Mouse (Mus musculus) embryonic facial prominence, embryonic 13.5 days (tissue): ENCODE results near the gene Rad51b. TPM values are rescaled to one million over a fixed set of nuclear protein-coding genes. Genes with fewer than 3 reads are reported as not detected.

Source experiments
- ATAC-seq: fragments of 200-750 bp; cut with Nextera tagmentation; 2 replicates; pipeline ENCODE4 v1.8.0; 2017; ENCODE audit warnings: low read depth; ENCODE audit not compliant: insufficient number of reproducible peaks, insufficient read depth, low FRiP score, low TSS enrichment
- H3K27ac ChIP-seq: fragments of 300-500 bp; sonication (generic); 2 replicates; pipeline ENCODE4 v1.5.1; 2015; ENCODE audit warnings: moderate library complexity, mild to moderate bottlenecking, inconsistent platforms
- H3K27me3 ChIP-seq: fragments of 300-500 bp; sonication (generic); 2 replicates; pipeline ENCODE4 v1.6.1; 2015; ENCODE audit warnings: mild to moderate bottlenecking, inconsistent platforms
- H3K36me3 ChIP-seq: fragments of 300-500 bp; sonication (generic); 2 replicates; pipeline ENCODE4 v1.6.1; 2015; ENCODE audit warnings: mild to moderate bottlenecking, inconsistent platforms
- H3K4me1 ChIP-seq: fragments of 300-500 bp; sonication (generic); 2 replicates; pipeline ENCODE4 v1.6.1; 2015; ENCODE audit warnings: inconsistent platforms
- H3K4me2 ChIP-seq: fragments of 300-500 bp; sonication (generic); 2 replicates; pipeline ENCODE4 v1.6.1; 2015; ENCODE audit warnings: moderate library complexity, mild to moderate bottlenecking, inconsistent platforms
- H3K4me3 ChIP-seq: fragments of 300-500 bp; sonication (generic); 2 replicates; pipeline ENCODE4 v1.5.1; 2015; ENCODE audit warnings: mild to moderate bottlenecking, inconsistent platforms
- H3K9ac ChIP-seq: fragments of 300-500 bp; sonication (generic); 2 replicates; pipeline ENCODE4 v1.6.1; 2015; ENCODE audit warnings: mild to moderate bottlenecking, inconsistent platforms
- H3K9me3 ChIP-seq: fragments of 300-500 bp; sonication (generic); 2 replicates; pipeline ENCODE4 v1.6.1; 2016; ENCODE audit warnings: inconsistent platforms
- WGBS: fragments of 180-500 bp; shearing (Covaris S2); methylation state at CpG from one replicate; pipeline ENCODE4 v1.1.7; 2015; ENCODE audit warnings: mixed read lengths; 5-methylcytosine and 5-hydroxymethylcytosine counted together
- polyA plus RNA-seq: library from polyadenylated mRNA; unstranded; fragments of >200 nt; fragmentation: Nextera tagmentation; extraction: Ambion mirVana; gene quantifications from 2 replicates; pipeline ENCODE4 v1.2.1, GENCODE M21; 2015

Gene Rad51b
- polyA plus RNA-seq, 1 experiment from 2014 or later: 8.8 TPM

DNA sequence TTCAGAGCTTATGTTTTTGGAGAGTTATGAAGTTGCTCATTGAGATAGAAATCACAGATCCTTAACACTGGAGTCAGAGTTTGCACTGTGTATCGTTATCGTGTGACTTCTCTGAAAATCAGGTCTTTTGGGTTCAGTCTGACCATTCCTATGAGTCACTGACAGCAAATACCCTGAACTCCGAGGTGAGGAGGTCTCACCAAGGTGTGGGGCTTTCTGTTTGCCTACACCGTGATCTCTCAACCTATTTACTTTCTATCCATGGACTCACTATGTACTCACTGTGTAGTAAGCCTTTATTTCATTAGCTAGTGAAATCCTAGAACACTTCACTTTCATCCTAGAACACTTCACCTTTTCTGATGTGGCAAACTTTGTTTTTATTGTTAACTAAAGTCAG lies 34.6 kb downstream of the Rad51b start:
- H3K27ac ChIP-seq: no peak overlapping the region
- WGBS: 72% methylated on average over 4 of the region's 4 CpGs
- peaks cover 15% of the 10 kb centered on the region for H3K36me3 ChIP-seq
- H3K4me2 ChIP-seq: no peak overlapping the region
- H3K27me3 ChIP-seq: no peaks in the 10 kb centered on the region
- no peaks in the 10 kb centered on the region; the same call in 1 of the 2 replicates for H3K9me3 ChIP-seq
- no peak overlapping the region for H3K4me3 ChIP-seq
- ATAC-seq: no peak
- H3K4me1 ChIP-seq: no peaks in the 10 kb centered on the region
- H3K9ac ChIP-seq: no peak overlapping the region

DNA sequence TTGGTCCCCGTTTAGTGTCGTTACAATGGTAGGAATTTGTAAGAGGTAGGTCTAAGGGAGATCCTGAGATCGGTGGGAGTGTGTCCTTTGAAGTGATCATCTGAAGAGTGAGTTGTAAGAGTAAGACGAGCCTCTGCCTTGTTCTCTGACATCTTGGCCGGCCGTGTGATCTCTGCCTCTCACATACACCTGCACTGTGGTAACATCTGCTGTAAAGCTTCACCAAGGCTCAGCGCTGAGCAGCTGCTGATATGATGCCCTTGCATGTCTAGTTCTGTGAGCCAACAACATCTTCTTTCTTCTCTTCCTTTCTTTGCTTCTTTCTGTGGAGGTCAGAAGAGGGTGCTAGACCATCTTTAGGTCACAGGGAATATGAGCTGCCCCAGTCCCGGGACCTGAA lies 41.7 kb downstream of the Rad51b start:
- Histone ChIP-seq H3K9ac (no peak overlapping the region), H3K27ac (no peak overlapping the region), H3K27me3 (no peaks in the 10 kb centered on the region), H3K36me3 (peaks cover 14% of the 10 kb centered on the region), H3K4me2 (no peak overlapping the region), H3K4me1 (no peaks in the 10 kb centered on the region), H3K4me3 (no peak overlapping the region), H3K9me3 (no peaks in the 10 kb centered on the region; the same call in 1 of the 2 replicates)
- 85% methylated on average over 8 of the region's 8 CpGs for WGBS
- ATAC-seq: no peak

DNA sequence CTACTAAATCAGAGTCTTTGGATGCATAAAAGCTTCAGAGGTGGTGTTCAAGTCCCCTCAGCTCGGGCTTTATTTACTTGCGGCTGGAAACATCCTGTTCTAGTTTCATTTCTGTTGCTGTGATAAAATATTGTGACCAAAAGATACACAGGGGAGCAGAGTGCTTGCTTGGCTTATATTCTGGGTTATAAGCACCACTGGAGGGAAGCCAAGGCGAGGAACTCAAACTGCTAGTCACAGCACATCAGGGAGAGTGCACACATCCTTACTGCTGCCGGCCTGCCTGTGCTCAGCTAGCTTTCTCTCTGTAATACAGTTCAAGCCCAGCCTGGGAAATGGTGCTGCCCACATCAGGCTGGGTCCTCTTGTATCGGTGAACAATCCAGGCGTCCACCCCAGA lies 43.4 kb downstream of the Rad51b start:
- no peaks in the 10 kb centered on the region for H3K9me3 ChIP-seq
- no peaks in the 10 kb centered on the region for H3K36me3 ChIP-seq
- no peak overlapping the region; the same call in 1 of the 2 replicates for H3K27ac ChIP-seq
- H3K4me1 ChIP-seq: peaks cover 3% of the 10 kb centered on the region; the same call in 1 of the 2 replicates
- H3K9ac ChIP-seq: no peak overlapping the region
- H3K4me3 ChIP-seq: no peak overlapping the region
- ATAC-seq: no peak
- no peak overlapping the region for H3K4me2 ChIP-seq
- 79% methylated on average over 6 of the region's 6 CpGs for WGBS
- H3K27me3 ChIP-seq: no peaks in the 10 kb centered on the region

DNA sequence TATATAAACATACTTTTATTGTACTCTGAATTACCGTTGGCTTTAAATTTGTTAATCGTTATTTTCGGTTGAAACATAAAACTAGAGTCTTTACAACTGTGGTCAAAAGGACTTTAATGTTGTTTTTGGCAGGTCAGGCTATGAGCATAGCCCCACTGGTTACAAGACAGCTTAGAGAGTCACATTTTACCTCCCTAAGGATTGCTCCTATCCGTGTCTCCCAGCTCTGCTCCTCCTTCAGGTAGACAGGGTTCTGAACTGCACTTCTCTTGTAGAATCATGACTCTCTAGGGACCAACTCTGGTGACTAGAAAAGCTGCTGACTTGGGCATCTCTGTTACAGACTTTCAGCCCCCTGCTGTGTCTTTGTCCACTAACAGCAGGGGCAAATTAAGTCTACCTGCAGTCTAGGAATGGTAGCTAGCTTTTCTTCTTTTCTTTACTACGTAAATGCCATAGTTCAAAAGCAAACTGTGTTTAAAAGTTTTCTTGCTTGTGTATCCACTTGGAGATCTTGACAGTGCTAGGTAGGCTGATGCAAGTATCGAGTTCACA lies 44.3 kb downstream of the Rad51b start:
- Histone ChIP-seq H3K36me3 (no peaks in the 10 kb centered on the region), H3K4me2 (no peak overlapping the region), H3K9ac (no peak overlapping the region), H3K27ac (no peak overlapping the region), H3K4me3 (no peak overlapping the region), H3K9me3 (no peaks in the 10 kb centered on the region), H3K4me1 (peaks cover 11% of the 10 kb centered on the region), H3K27me3 (no peaks in the 10 kb centered on the region)
- ATAC-seq: no peak
- 62% methylated on average over 6 of the region's 6 CpGs for WGBS

DNA sequence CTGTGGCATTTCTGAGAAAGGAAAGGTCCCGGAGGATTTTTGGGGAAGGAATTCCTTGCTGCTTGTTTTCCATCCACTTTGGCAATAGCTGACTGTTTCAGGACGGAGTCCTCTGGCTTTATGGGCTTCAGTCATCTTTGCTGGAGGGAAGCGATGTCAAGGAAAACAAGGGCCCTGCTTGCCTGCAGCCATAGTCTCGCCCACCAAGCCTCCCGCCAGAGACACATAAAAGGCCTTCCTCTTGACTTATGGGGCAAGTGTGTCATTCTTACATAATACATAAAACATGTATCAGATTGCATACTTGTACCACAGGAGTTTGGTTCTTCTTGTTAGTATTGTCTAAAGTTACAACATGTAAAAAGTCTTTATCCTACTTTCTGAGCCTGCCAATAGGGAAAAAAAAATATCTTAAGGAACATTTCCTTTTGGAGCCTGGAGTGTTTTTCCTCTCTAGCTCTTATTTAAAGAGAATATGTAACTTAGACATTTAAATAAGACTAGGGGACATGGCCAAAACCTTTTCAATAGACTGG lies 49.2 kb downstream of the Rad51b start:
- H3K27me3 ChIP-seq: no peaks in the 10 kb centered on the region
- H3K9ac ChIP-seq: no peak overlapping the region
- no peaks in the 10 kb centered on the region for H3K36me3 ChIP-seq
- H3K4me3 ChIP-seq: no peak overlapping the region
- H3K9me3 ChIP-seq: no peaks in the 10 kb centered on the region
- H3K4me2 ChIP-seq: no peak overlapping the region
- 32% methylated on average over 5 of the region's 5 CpGs for WGBS
- ATAC-seq: no peak
- peaks cover 27% of the 10 kb centered on the region for H3K4me1 ChIP-seq
- H3K27ac ChIP-seq: peak overlapping the region; percentile 56

DNA sequence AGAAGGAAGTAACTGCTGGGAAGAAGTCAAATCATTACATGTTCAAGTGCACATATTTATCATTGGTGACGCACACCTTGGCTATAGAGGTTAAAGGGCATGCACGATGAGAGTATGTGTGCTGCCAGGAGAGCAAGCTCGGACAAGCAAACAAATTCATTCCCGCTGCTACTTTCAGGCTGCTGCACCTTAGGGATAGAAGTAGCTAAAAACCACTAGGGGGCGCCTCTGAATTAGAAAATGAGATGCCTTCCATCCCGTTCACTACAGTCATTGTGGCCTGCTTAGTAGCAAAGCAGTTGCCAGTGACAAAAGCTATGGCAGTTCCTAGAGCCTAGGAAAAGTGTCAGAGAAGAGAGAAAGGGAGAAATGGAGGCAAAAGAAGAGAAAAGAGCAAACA lies 50.6 kb downstream of the Rad51b start:
- 7% methylated on average over 6 of the region's 6 CpGs for WGBS
- Histone ChIP-seq H3K27ac (no peak overlapping the region), H3K4me2 (no peak overlapping the region), H3K27me3 (no peaks in the 10 kb centered on the region), H3K9me3 (no peaks in the 10 kb centered on the region), H3K36me3 (no peaks in the 10 kb centered on the region), H3K9ac (no peak overlapping the region), H3K4me1 (peaks cover 30% of the 10 kb centered on the region), H3K4me3 (no peak overlapping the region)
- 0 out of 2 replicates have a peak, but pooled peaks have one; percentile 26 for ATAC-seq

DNA sequence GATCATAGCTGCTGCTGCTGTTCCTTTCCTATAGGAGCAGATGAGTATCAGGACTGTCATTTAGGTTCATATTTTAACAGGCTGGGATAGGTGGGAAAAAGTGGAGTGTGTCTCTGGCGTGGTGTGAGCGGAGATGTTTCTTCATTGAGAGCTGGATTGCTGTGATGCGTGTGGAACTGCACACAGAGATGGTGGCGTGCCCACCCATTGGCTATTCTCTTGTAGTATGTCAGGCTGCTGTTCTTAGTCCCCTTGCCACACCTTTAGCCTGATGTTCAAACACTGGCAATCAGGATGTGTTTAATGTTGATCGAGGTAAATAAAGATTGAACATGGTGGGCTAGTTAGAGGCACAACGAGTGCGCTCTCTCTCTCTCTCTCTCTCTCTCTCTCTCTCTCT lies 54.4 kb downstream of the Rad51b start:
- H3K4me1 ChIP-seq: peaks cover 24% of the 10 kb centered on the region
- H3K4me3 ChIP-seq: no peak overlapping the region
- H3K27me3 ChIP-seq: no peaks in the 10 kb centered on the region
- no peak for ATAC-seq
- H3K9me3 ChIP-seq: no peaks in the 10 kb centered on the region
- no peak overlapping the region for H3K4me2 ChIP-seq
- no peak overlapping the region for H3K27ac ChIP-seq
- no peak overlapping the region for H3K9ac ChIP-seq
- 94% methylated on average over 7 of the region's 7 CpGs for WGBS
- no peaks in the 10 kb centered on the region for H3K36me3 ChIP-seq

DNA sequence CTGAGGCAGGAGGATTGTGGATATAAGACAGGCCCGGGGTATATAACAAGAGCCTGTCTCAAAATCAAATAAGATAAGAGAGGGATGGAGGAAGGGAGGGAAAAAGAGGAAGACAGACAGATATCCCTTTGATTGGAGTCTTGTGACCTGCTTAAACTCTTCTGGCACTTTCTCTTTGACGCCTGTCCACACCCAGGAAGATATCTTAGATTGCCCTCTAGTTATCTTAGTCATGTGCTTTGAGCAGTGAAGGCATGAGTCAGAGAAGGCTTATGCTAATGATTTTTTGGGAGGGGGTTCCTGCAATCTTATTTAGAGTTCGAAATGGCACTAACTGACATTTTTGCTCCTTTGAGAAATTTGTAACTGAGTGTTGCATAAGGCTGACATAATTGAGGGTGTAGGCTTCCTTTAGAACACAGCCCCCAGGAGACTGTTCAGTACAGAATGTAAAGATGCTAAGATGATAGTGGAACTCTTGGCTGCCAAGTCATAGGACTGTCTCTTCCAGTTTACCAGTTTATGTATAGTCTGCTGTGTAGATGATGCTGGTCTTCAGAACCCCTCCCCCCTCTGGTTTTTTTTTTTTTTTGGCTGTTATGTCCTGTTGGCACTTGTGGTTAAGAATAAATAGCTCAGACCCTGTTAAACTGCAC lies 55.1 kb downstream of the Rad51b start:
- no peak overlapping the region for H3K4me2 ChIP-seq
- no peaks in the 10 kb centered on the region for H3K27me3 ChIP-seq
- peaks cover 17% of the 10 kb centered on the region for H3K4me1 ChIP-seq
- no peaks in the 10 kb centered on the region for H3K9me3 ChIP-seq
- no peak overlapping the region for H3K27ac ChIP-seq
- ATAC-seq: no peak
- WGBS: 77% methylated on average over 3 of the region's 3 CpGs
- H3K36me3 ChIP-seq: no peaks in the 10 kb centered on the region
- H3K9ac ChIP-seq: no peak overlapping the region
- H3K4me3 ChIP-seq: no peak overlapping the region

DNA sequence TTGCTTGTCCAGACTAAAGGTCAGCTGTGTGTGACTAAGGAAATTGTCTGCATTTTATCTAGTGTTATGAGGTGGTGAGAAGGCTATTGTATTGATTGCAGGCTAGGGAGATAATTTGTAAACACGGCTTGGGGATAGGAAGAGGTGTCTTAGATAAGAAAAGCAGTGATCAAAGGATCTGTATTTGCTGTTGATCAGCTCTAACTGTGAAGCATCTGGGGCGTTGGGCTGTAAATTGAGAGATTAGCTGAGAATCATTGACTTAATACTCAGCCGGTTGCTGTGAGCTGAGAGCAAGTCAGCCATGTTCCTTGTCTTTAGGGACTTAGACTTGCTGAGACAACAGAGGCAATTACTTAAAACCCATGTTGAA lies 55.6 kb downstream of the Rad51b start:
- H3K4me2 ChIP-seq: no peak overlapping the region
- no peaks in the 10 kb centered on the region for H3K27me3 ChIP-seq
- H3K9me3 ChIP-seq: no peaks in the 10 kb centered on the region
- no peak for ATAC-seq
- no peak overlapping the region for H3K27ac ChIP-seq
- H3K4me3 ChIP-seq: no peak overlapping the region
- H3K36me3 ChIP-seq: no peaks in the 10 kb centered on the region
- H3K9ac ChIP-seq: no peak overlapping the region
- H3K4me1 ChIP-seq: peaks cover 12% of the 10 kb centered on the region
- 35% methylated on average over 3 of the region's 3 CpGs for WGBS

DNA sequence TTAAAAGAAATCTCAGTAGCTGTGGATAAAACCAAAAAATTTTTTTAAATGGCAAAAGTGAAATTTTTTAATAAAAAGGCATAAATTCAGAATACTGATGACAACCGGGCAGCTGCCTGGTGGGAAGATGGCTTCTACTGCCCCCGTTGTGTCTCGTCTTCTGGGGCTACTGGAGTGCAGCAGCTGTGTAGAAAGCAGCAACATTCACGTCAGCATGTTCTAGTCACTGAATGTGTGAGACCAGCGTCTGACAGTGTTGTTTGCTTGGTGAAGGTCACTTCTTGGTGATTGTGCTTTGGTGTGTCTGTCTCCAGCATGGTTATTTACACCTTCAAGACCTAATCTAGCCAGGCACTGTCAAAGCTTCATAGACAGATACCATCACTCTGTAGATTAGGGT lies 56.3 kb downstream of the Rad51b start:
- no peak overlapping the region for H3K4me2 ChIP-seq
- no peak overlapping the region for H3K9ac ChIP-seq
- no peaks in the 10 kb centered on the region for H3K27me3 ChIP-seq
- no peak for ATAC-seq
- H3K4me1 ChIP-seq: peaks cover 9% of the 10 kb centered on the region; the same call in 1 of the 2 replicates
- H3K4me3 ChIP-seq: no peak overlapping the region
- H3K36me3 ChIP-seq: no peaks in the 10 kb centered on the region
- WGBS: 83% methylated on average over 5 of the region's 5 CpGs
- no peak overlapping the region for H3K27ac ChIP-seq
- no peaks in the 10 kb centered on the region for H3K9me3 ChIP-seq

DNA sequence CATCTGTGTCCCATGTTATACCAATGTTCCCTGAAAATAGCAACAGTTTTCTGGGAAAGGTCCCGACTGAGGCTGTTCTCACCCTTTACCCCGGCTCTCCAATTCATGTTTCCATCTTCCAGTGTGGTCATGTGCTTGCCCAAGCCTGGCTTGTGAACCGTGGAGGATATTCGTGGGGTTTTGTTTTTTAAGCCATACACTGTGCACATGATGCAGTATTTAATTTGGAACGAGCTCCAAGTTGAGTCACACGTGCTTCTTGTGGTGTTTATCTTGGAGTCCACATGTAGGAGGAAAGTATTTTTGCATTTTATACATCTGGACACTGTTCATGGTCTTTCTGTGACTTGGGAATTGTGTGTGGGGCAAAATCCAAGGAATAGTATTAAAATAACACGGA lies 57.5 kb downstream of the Rad51b start:
- no peak overlapping the region for H3K4me2 ChIP-seq
- peaks cover 9% of the 10 kb centered on the region; the same call in 1 of the 2 replicates for H3K4me1 ChIP-seq
- H3K9ac ChIP-seq: no peak overlapping the region
- H3K4me3 ChIP-seq: no peak overlapping the region
- no peaks in the 10 kb centered on the region for H3K27me3 ChIP-seq
- H3K36me3 ChIP-seq: no peaks in the 10 kb centered on the region
- no peak overlapping the region for H3K27ac ChIP-seq
- 67% methylated on average over 7 of the region's 7 CpGs for WGBS
- peaks cover 2% of the 10 kb centered on the region; the same call in 1 of the 2 replicates for H3K9me3 ChIP-seq
- no peak for ATAC-seq

DNA sequence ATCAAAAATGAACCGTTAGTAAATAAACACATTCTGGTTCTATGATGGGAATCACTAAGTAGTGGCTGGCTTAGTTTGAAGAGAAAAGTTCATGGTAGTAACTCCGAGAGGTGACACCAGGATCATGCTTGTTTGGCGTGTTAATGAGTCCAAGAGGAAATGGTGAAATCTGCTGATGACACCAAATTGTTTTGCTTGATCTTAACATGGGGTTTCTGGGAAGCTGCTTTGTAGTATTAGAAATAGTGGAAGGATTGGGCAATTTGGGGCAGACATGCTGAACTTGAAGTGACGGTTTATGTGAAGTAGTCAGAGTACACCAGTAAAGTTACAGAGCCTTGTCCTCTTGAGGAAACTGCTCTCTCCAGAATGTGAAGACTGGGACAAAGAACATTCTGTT lies 59.1 kb downstream of the Rad51b start:
- peaks cover 3% of the 10 kb centered on the region; the same call in 1 of the 2 replicates for H3K9me3 ChIP-seq
- H3K36me3 ChIP-seq: no peaks in the 10 kb centered on the region
- no peak overlapping the region for H3K4me2 ChIP-seq
- ATAC-seq: no peak
- no peak overlapping the region for H3K9ac ChIP-seq
- no peaks in the 10 kb centered on the region for H3K27me3 ChIP-seq
- H3K27ac ChIP-seq: no peak overlapping the region
- no peak overlapping the region for H3K4me3 ChIP-seq
- 77% methylated on average over 4 of the region's 4 CpGs for WGBS
- peaks cover 9% of the 10 kb centered on the region; the same call in 1 of the 2 replicates for H3K4me1 ChIP-seq
